Mouse (Mus musculus) kidney, postnatal 0 days (tissue): ENCODE data around the gene Scamp3. TPM values are rescaled to one million over a fixed set of nuclear protein-coding genes. Genes with fewer than 3 reads are reported as not detected.

Experiments
- ATAC-seq: fragments of 200-750 bp; cut with Nextera tagmentation; replicated peaks from 2 replicates; pipeline ENCODE4 v1.8.0; 2017; ENCODE audit warnings: low read depth, moderate number of reproducible peaks, moderate TSS enrichment, moderate library complexity; ENCODE audit not compliant: low FRiP score
- DNase-seq: peaks from one replicate; pipeline ENCODE4 v3.0.0-alpha.2; 2016; ENCODE audit warnings: low spot score
- H3K27ac ChIP-seq: fragments of 300-500 bp; sonication (generic); 2 replicates; pipeline ENCODE4 v1.5.1; 2014; ENCODE audit warnings: mild to moderate bottlenecking
- H3K27me3 ChIP-seq: fragments of 300-500 bp; sonication (generic); 2 replicates; pipeline ENCODE4 v1.6.1; 2014; ENCODE audit warnings: low read length, mixed read lengths; ENCODE audit not compliant: insufficient read depth
- H3K36me3 ChIP-seq: fragments of 300-500 bp; sonication (generic); 2 replicates; pipeline ENCODE4 v1.6.1; 2014; ENCODE audit warnings: low read length, mixed read lengths; ENCODE audit not compliant: insufficient read depth
- H3K4me1 ChIP-seq: fragments of 300-500 bp; sonication (generic); replicated peaks from 2 replicates; pipeline ENCODE4 v1.6.1; 2014; ENCODE audit warnings: antibody characterized with exemption, low read length, mixed read lengths; ENCODE audit not compliant: insufficient read depth
- H3K4me2 ChIP-seq: fragments of 300-500 bp; sonication (generic); 2 replicates; pipeline ENCODE4 v1.6.1; 2014; ENCODE audit warnings: mild to moderate bottlenecking, low read length, moderate library complexity, mixed read lengths
- H3K4me3 ChIP-seq: fragments of 300-500 bp; sonication (generic); replicated peaks from 2 replicates; pipeline ENCODE4 v1.5.1; 2014; ENCODE audit warnings: low read depth, low read length
- H3K9ac ChIP-seq: fragments of 300-500 bp; sonication (generic); 2 replicates; pipeline ENCODE4 v1.6.1; 2014; ENCODE audit warnings: low read depth, low read length
- H3K9me3 ChIP-seq: fragments of 300-500 bp; sonication (generic); replicated peaks from 2 replicates; pipeline ENCODE4 v1.6.1; 2016; ENCODE audit warnings: low read length, inconsistent platforms, mixed read lengths
- CTCF ChIP-seq: IDR thresholded peaks from 2 replicates; pipeline ENCODE4 v1.5.1; 2016; ENCODE audit warnings: antibody characterized with exemption, low read depth, mild to moderate bottlenecking, moderate library complexity
- WGBS: fragments of 180-500 bp; shearing (Covaris S2); extraction: QIAGEN DNeasy Blood & Tissue Kit; methylation state at CpG from one replicate; pipeline ENCODE4 v1.1.7; 2014; 5-methylcytosine and 5-hydroxymethylcytosine counted together
- polyA plus RNA-seq: library from polyadenylated mRNA; unstranded; fragments of >200 nt; fragmentation: Nextera tagmentation; extraction: Ambion mirVana; gene quantifications from 2 replicates; pipeline ENCODE4 v1.2.1, GENCODE M21; 2015

The Scamp3 gene
- polyA plus RNA-seq, 1 experiment from 2014 or later: 107 TPM

DNA sequence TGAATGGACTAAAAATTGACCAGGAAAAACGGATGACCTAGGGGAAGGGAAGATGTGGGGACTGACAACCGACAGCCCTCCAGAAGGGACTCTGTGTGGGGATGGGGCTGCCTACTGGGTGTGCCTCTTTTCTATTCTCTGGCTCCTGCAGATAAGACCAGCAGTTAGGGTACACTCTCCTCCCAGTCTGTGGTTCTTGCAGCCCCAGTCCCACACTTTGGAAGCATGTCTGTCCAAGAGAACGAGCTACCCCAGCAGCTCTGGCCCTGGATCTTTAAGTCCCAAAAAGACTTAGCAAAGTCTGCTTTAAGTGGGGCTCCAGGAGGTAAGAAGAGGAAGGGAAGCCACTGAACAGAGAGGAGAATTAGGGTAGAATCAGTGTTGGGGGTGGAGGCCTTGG lies 41.3 kb upstream of the Scamp3 start, which contains the start of gene Pklr:
Gene Pklr (plus strand): TSS at position 185 of the 400 bp plus-strand sequence.
- H3K9me3 ChIP-seq: no peaks in the 10 kb centered on the region
- peak within 1 kb of the TSS; percentile 27; the same call in 1 of the 2 replicates for H3K4me2 ChIP-seq
- DNase-seq (no peak), ATAC-seq (no peak)
- no peaks in the 10 kb centered on the region for H3K27me3 ChIP-seq
- WGBS: 68% methylated on average over 3 of the region's 3 CpGs
- H3K27ac ChIP-seq: peak within 1 kb of the TSS; percentile 50
- no peak for TF ChIP-seq CTCF
- no peak within 1 kb of the TSS for H3K4me3 ChIP-seq
- no peaks in the 10 kb centered on the region for H3K36me3 ChIP-seq
- H3K9ac ChIP-seq: no peak within 1 kb of the TSS
- H3K4me1 ChIP-seq: 0 out of 2 replicates have a peak, but pooled peaks cover 3% of the 10 kb centered on the region

DNA sequence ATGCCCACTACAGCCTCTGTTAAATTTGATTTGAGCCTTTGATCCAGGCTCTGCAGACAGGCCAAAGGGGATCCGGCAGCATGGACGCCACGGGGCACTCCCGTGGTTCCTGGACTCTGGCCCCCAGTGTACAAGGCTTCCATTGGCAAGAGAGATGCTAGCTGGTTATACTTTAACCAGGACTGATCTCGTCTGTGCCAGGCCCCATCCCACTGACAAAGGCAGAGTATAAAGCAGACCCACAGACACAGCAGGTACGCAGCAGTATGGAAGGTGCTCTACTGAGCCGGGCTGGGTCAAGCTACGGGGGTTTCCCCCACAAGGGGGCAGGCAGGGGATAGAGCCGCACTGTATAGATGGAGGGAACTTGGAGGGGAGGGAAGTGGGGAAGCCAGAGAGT lies 40.9 kb upstream of the Scamp3 start:
- peak overlapping the region; percentile 50 for H3K27ac ChIP-seq
- peak; percentile 57 for TF ChIP-seq CTCF
- no peak overlapping the region for H3K4me3 ChIP-seq
- 31% methylated on average over 9 of the region's 9 CpGs for WGBS
- H3K4me1 ChIP-seq: 0 out of 2 replicates have a peak, but pooled peaks cover 3% of the 10 kb centered on the region
- peak overlapping the region; percentile 27; the same call in 1 of the 2 replicates for H3K4me2 ChIP-seq
- ATAC-seq (peak; percentile 88), DNase-seq (peak; percentile 46)
- no peaks in the 10 kb centered on the region for H3K27me3 ChIP-seq
- H3K9ac ChIP-seq: no peak overlapping the region
- H3K9me3 ChIP-seq: no peaks in the 10 kb centered on the region
- H3K36me3 ChIP-seq: no peaks in the 10 kb centered on the region

DNA sequence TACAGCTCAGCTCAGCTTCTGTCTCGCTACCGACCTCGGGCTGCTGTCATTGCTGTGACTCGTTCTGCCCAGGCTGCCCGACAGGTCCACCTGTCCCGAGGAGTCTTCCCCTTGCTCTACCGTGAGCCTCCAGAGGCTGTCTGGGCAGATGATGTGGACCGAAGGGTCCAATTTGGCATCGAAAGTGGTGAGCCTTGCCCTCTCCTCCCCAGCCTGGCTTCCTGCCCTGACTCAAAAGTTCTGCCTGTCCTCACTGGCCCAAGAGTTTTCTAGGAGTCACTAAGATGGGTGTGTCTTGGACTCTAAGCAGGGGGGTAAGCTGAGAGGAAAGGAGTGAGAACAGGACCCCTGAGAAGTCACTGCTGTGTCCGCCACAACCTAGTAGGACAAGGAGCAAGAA lies 32.5 kb upstream of the Scamp3 start:
- ATAC-seq (no peak), DNase-seq (no peak)
- H3K27ac ChIP-seq: no peak overlapping the region
- no peaks in the 10 kb centered on the region for H3K36me3 ChIP-seq
- no peak overlapping the region for H3K4me2 ChIP-seq
- no peaks in the 10 kb centered on the region for H3K27me3 ChIP-seq
- no peak overlapping the region for H3K9ac ChIP-seq
- 73% methylated on average over 10 of the region's 10 CpGs for whole genome bisulfite sequencing
- H3K9me3 ChIP-seq: no peaks in the 10 kb centered on the region
- TF ChIP-seq CTCF: no peak
- H3K4me3 ChIP-seq: no peak overlapping the region
- 0 out of 2 replicates have a peak, but pooled peaks cover 4% of the 10 kb centered on the region for H3K4me1 ChIP-seq

DNA sequence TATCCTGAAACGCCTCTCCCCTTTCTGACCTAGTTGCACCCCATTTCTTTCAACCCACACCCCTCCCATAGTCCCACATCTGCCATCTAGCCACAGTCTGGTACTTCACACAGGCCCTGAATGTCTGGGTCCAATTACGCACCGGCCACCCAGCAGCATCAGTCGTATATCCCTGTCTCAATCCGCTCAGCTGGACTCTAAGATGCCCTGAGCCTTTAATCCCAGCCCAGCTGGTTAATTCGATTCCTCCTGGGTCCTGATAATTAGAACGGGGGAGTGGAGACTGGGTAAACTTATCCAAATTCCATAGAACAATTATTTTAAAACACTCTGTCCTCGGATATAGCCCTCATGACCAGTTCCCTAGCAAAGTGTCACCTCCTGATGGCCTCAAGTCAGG lies 31.7 kb upstream of the Scamp3 start:
- Histone ChIP-seq H3K4me1 (0 out of 2 replicates have a peak, but pooled peaks cover 4% of the 10 kb centered on the region), H3K4me3 (no peak overlapping the region), H3K36me3 (no peaks in the 10 kb centered on the region), H3K4me2 (no peak overlapping the region), H3K9me3 (no peaks in the 10 kb centered on the region), H3K27me3 (no peaks in the 10 kb centered on the region), H3K27ac (no peak overlapping the region), H3K9ac (no peak overlapping the region)
- DNase-seq (no peak), ATAC-seq (no peak)
- TF ChIP-seq CTCF: no peak
- WGBS: 40% methylated on average over 8 of the region's 8 CpGs

DNA sequence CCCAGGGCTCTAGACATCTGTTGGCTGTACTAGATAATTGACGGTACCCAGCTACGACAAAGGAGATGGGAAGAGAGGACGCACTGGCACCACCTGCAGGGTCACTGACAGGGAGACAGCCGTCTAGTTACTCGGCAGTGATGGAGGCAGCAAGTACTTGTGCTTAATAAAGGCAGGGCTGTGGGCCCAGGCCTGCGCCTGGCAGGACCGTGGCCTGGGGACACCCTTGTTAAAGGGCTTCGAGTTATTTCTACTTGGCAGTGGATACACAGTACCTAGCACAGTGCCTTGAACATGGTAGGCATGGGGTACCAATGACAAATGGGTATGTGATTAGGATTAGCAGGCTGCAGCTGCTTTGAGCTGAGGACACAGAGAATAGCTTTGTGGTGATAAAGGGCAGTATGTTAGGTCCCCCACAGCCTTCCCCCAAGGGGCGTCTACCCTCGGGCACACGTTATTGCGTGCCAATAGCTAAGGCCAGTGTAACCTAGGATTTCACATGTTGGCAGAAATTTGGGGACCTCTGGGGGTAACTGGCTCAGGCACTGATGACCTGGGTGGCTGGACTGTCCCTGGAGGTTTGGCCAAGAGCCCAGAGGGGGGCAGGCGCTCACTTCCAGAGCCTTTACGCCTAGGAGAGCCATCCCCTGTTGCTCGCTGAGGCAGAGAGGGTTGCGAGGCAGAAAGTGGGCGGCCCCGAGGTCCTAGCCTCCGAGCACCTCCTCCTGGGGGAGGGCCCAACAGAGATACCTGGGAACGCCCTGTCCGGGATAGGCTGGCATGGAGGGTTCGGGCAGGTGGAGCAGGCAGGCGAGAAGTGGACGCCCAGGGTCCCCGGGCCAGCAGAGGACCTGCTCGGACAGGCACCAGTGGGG lies 29.9 kb upstream of the Scamp3 start:
- ATAC-seq (peak; percentile 84), DNase-seq (peak; percentile 44)
- Histone ChIP-seq H3K4me3 (peak overlapping the region; percentile 23), H3K9me3 (no peaks in the 10 kb centered on the region), H3K4me2 (peak overlapping the region; percentile 59), H3K9ac (0 out of 2 replicates have a peak overlapping the region, but pooled peaks have one; percentile 35), H3K27me3 (no peaks in the 10 kb centered on the region), H3K27ac (no peak overlapping the region), H3K36me3 (no peaks in the 10 kb centered on the region), H3K4me1 (0 out of 2 replicates have a peak, but pooled peaks cover 4% of the 10 kb centered on the region)
- TF ChIP-seq CTCF: peak; percentile 25; the same call in 1 of the 2 replicates
- WGBS: 27% methylated on average over 26 of the region's 26 CpGs

DNA sequence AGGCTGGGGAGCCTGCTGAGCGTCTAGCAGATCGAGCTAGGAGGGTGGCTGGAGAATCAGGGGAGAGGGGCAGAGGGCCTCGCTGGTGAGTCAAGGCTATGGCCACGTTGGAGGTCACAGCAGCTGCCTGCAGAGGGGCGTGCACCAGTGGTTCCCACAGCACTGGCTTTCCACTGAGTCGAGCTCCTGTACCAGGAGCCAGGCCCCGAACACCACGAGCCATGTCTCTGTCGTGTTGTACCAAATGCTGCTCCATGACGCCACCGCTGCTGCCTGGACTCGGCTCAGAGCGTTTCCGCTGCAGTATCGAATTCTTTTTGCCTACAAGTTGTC lies 29.3 kb upstream of the Scamp3 start:
- Histone ChIP-seq H3K36me3 (no peaks in the 10 kb centered on the region), H3K4me3 (peak overlapping the region; percentile 23), H3K27ac (no peak overlapping the region), H3K4me1 (0 out of 2 replicates have a peak, but pooled peaks cover 4% of the 10 kb centered on the region), H3K9ac (0 out of 2 replicates have a peak overlapping the region, but pooled peaks have one; percentile 35), H3K9me3 (no peaks in the 10 kb centered on the region), H3K27me3 (no peaks in the 10 kb centered on the region), H3K4me2 (peak overlapping the region; percentile 59)
- 7% methylated on average over 15 of the region's 15 CpGs for WGBS
- ATAC-seq (peak; percentile 44), DNase-seq (peak; percentile 14)
- no peak for TF ChIP-seq CTCF
